Mouse (Mus musculus): ENCODE measurements around the gene Scand1. TPM values are rescaled to one million over a fixed set of nuclear protein-coding genes. Genes with fewer than 3 reads are reported as not detected.

Gene Scand1
- polyA plus RNA-seq, 1 experiment, result not detected

DNA sequence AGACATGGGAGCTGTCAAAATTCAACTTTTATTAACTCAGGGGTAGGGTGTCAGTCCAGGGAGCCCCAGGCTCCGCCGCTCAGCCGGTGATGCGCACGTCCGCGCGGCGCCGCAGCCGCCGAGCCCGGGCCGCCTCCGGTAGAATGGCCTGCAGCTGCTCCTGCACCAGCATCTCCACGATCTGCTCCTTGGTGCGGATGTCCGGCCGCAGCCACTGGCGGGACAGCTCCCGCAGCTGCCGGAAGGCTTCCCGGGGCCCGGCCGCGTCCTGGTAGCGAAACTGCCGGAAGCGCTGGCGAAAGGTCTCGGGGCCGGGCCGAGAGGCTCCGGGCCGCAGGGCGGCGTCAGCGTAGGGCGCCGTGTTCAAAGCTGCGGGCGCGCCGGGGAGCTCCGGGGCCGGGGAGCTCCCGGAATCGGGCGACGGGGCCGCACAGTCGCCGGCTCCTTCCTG is 638 bp downstream of the Scand1 start:
- Histone ChIP-seq H3K4me3 (ENCODE audit: insufficient read depth, low read depth, low read length) (peak overlapping the region; percentile 78), H3K27ac (ENCODE audit: insufficient read depth, low read depth, low read length) (peak overlapping the region; percentile 65), H3K4me1 (ENCODE audit: control insufficient read depth, insufficient read depth, low read length) (peaks cover 3% of the 10 kb centered on the region; the same call in 1 of the 2 replicates)
- TF ChIP-seq CTCF (IDR thresholded peaks at IDR 0.05; ENCODE audit: insufficient read depth, low read depth, low read length) (no peak), POLR2A (IDR thresholded peaks at IDR 0.05; ENCODE audit: insufficient read depth, low read depth, low read length) (no peak)
- WGBS, result under 1% methylated on average over 53 of the region's 53 CpGs

GRCm38 (mm10) chr2:156311441-156311840 is 1.1 kb downstream of the Scand1 start:
- H3K27ac ChIP-seq (ENCODE audit: insufficient read depth, low read depth, low read length), result peak overlapping the region; percentile 65
- TF ChIP-seq CTCF (IDR thresholded peaks at IDR 0.05; ENCODE audit: insufficient read depth, low read depth, low read length) (no peak), POLR2A (IDR thresholded peaks at IDR 0.05; ENCODE audit: insufficient read depth, low read depth, low read length) (no peak)
- peaks cover 3% of the 10 kb centered on the region; the same call in 1 of the 2 replicates for H3K4me1 ChIP-seq (ENCODE audit: control insufficient read depth, insufficient read depth, low read length)
- 7% methylated on average over 8 of the region's 8 CpGs for WGBS
- H3K4me3 ChIP-seq (ENCODE audit: insufficient read depth, low read depth, low read length), result peak overlapping the region; percentile 78

GRCm38 (mm10) chr2:156310945-156311344 is 1.6 kb downstream of the Scand1 start:
- H3K27ac ChIP-seq (ENCODE audit: insufficient read depth, low read depth, low read length), result no peak overlapping the region
- TF ChIP-seq POLR2A (IDR thresholded peaks at IDR 0.05; ENCODE audit: insufficient read depth, low read depth, low read length) (no peak), CTCF (IDR thresholded peaks at IDR 0.05; ENCODE audit: insufficient read depth, low read depth, low read length) (no peak)
- no peak overlapping the region for H3K4me3 ChIP-seq (ENCODE audit: insufficient read depth, low read depth, low read length)
- peaks cover 3% of the 10 kb centered on the region; the same call in 1 of the 2 replicates for H3K4me1 ChIP-seq (ENCODE audit: control insufficient read depth, insufficient read depth, low read length)
- 93% methylated on average over 5 of the region's 5 CpGs for WGBS

- Histone ChIP-seq H3K27ac (ENCODE audit: insufficient read depth, low read depth, low read length) (no peak overlapping the region), H3K4me1 (ENCODE audit: control insufficient read depth, insufficient read depth, low read length) (peaks cover 3% of the 10 kb centered on the region; the same call in 1 of the 2 replicates), H3K4me3 (ENCODE audit: insufficient read depth, low read depth, low read length) (no peak overlapping the region)
- TF ChIP-seq POLR2A (IDR thresholded peaks at IDR 0.05; ENCODE audit: insufficient read depth, low read depth, low read length) (no peak), CTCF (IDR thresholded peaks at IDR 0.05; ENCODE audit: insufficient read depth, low read depth, low read length) (no peak)
- 97% methylated on average over 5 of the region's 5 CpGs for WGBS
Observed at GRCm38 (mm10) chr2:156310455-156310854, 2.0 kb downstream of the Scand1 start.

GRCm38 (mm10) chr2:156309948-156310347 is 2.6 kb downstream of the Scand1 start:
- WGBS, result 96% methylated on average over 5 of the region's 5 CpGs
- Histone ChIP-seq H3K4me3 (ENCODE audit: insufficient read depth, low read depth, low read length) (no peak overlapping the region), H3K27ac (ENCODE audit: insufficient read depth, low read depth, low read length) (no peak overlapping the region), H3K4me1 (ENCODE audit: control insufficient read depth, insufficient read depth, low read length) (peaks cover 3% of the 10 kb centered on the region; the same call in 1 of the 2 replicates)
- TF ChIP-seq CTCF (IDR thresholded peaks at IDR 0.05; ENCODE audit: insufficient read depth, low read depth, low read length) (no peak), POLR2A (IDR thresholded peaks at IDR 0.05; ENCODE audit: insufficient read depth, low read depth, low read length) (no peak)

DNA sequence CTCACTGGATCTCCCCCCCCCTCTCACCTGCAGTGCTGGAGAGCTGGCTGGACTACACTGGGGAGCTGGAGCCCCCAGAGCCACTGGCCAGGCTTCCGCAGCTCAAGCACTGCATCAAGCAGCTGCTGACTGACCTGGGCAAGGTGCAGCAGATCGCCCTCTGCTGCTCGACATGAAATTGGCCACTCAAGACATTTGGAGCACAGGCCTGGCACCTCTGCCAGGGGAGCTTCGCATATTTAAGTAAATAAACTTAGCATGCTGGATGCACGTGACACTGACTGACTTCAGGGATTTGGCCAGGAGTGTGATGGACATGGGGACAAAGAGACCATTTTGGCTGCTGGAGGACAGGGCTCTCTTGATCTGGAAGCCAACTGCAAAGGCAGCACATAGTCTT is 5.2 kb downstream of the Scand1 start:
- Histone ChIP-seq H3K4me1 (ENCODE audit: control insufficient read depth, insufficient read depth, low read length) (no peaks in the 10 kb centered on the region), H3K4me3 (ENCODE audit: insufficient read depth, low read depth, low read length) (no peak overlapping the region), H3K27ac (ENCODE audit: insufficient read depth, low read depth, low read length) (no peak overlapping the region)
- 32% methylated on average over 5 of the region's 5 CpGs for whole genome bisulfite sequencing
- 0 out of 2 replicates have a peak, but pooled peaks have one; percentile 22 for TF ChIP-seq CTCF (IDR thresholded peaks at IDR 0.05; ENCODE audit: insufficient read depth, low read depth, low read length)
- TF ChIP-seq POLR2A (IDR thresholded peaks at IDR 0.05; ENCODE audit: insufficient read depth, low read depth, low read length), result no peak

GRCm38 (mm10) chr2:156305818-156306217 is 6.7 kb downstream of the Scand1 start:
- Histone ChIP-seq H3K27ac (ENCODE audit: insufficient read depth, low read depth, low read length) (no peak overlapping the region), H3K4me1 (ENCODE audit: control insufficient read depth, insufficient read depth, low read length) (no peaks in the 10 kb centered on the region), H3K4me3 (ENCODE audit: insufficient read depth, low read depth, low read length) (no peak overlapping the region)
- no peak for TF ChIP-seq CTCF (IDR thresholded peaks at IDR 0.05; ENCODE audit: insufficient read depth, low read depth, low read length)
- no peak for TF ChIP-seq POLR2A (IDR thresholded peaks at IDR 0.05; ENCODE audit: insufficient read depth, low read depth, low read length)
- 92% methylated on average over 2 of the region's 2 CpGs for WGBS

- 94% methylated on average over 4 of the region's 4 CpGs for WGBS
- H3K4me1 ChIP-seq (ENCODE audit: control insufficient read depth, insufficient read depth, low read length), result no peaks in the 10 kb centered on the region
- no peak overlapping the region for H3K4me3 ChIP-seq (ENCODE audit: insufficient read depth, low read depth, low read length)
- TF ChIP-seq CTCF (IDR thresholded peaks at IDR 0.05; ENCODE audit: insufficient read depth, low read depth, low read length) (no peak), POLR2A (IDR thresholded peaks at IDR 0.05; ENCODE audit: insufficient read depth, low read depth, low read length) (no peak)
- H3K27ac ChIP-seq (ENCODE audit: insufficient read depth, low read depth, low read length), result no peak overlapping the region
Observed at GRCm38 (mm10) chr2:156304351-156304750, 8.2 kb downstream of the Scand1 start.

DNA sequence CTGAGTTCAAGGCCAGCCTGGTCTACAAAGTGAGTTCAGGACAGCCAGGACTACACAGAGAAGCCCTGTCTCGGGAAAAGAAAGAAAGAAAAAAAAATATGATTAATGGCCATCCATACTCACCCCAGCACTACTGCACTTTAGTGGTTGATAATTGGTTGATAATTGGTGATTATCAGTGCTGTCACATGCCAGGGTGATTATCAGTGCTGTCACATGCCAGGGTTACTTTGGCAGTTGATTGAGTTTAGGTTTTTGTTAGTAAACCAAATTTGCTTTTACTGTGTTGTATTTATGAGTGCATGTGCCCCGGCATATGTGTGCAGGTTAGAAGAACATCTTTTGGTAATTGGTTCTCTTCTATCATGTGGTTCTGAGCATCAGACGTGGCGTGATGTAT is 10.4 kb downstream of the Scand1 start:
- no peak overlapping the region for H3K27ac ChIP-seq (ENCODE audit: insufficient read depth, low read depth, low read length)
- 83% methylated on average over 4 of the region's 4 CpGs for WGBS
- TF ChIP-seq CTCF (IDR thresholded peaks at IDR 0.05; ENCODE audit: insufficient read depth, low read depth, low read length) (no peak), POLR2A (IDR thresholded peaks at IDR 0.05; ENCODE audit: insufficient read depth, low read depth, low read length) (no peak)
- peaks cover 5% of the 10 kb centered on the region for H3K4me1 ChIP-seq (ENCODE audit: control insufficient read depth, insufficient read depth, low read length)
- H3K4me3 ChIP-seq (ENCODE audit: insufficient read depth, low read depth, low read length), result no peak overlapping the region

All from olfactory bulb, adult 2 months (tissue).